ENCODE assay signal across 8 mouse cellular contexts in the genomic region with DNA sequence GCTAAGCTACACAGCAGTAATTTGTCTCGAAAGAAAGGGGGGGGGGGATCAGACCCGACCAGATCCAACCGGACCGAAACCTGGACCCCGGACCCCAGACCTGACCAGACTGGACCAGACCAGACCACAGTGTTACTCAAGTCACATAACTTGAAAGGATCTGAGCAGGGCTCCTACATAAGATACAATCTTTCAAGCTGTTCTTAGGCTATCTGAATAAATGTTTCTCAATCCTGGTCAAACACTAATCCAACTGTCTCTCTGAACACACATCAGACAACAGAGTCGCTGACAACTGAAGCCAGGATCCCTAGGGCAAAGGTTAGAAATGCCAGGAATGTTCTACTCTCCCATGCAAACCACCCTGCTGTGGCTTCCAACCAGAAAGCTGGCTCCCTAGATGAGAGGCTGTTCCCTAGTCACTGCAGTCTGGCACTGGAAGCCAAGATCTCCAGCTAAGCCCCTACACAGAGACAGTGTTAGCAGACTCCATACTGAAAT. TPM values are rescaled to one million over a fixed set of nuclear protein-coding genes. Genes with fewer than 3 reads are reported as not detected.
DNase-seq lines count a peak whose midpoint lies in the region; ATAC-seq and TF ChIP-seq lines count a peak whose summit lies in the region.

No protein-coding gene starts in this region.

- H3K36me3 ChIP-seq in ES-E14 (ENCODE audit: control insufficient read depth, insufficient read depth, low read length, poor library complexity, severe bottlenecking): no peaks in the 10 kb centered on the region
- no peaks in the 10 kb centered on the region for H3K36me3 ChIP-seq in liver, embryonic 11.5 days (ENCODE audit: control insufficient read depth, insufficient read depth, low read length)
- H3K36me3 ChIP-seq in midbrain, postnatal 0 days (ENCODE audit: insufficient read depth, low read length): no peaks in the 10 kb centered on the region

- no peak overlapping the region for H3K4me3 ChIP-seq in ES-E14 (ENCODE audit: insufficient read depth in 1 of 2, low read depth in 1 of 2, low read length in 2 of 2, poor library complexity in 1 of 2, severe bottlenecking in 1 of 2)
- no peak overlapping the region for H3K4me3 ChIP-seq in liver, embryonic 11.5 days (ENCODE audit: low read depth, low read length)
- H3K4me3 ChIP-seq in midbrain, postnatal 0 days (ENCODE audit: low read depth, low read length): no peak overlapping the region

- peak; percentile 25 for DNase-seq in adrenal gland, adult 2 months
- no peak for DNase-seq in adrenal gland, adult 18-20 months (ENCODE audit: low spot score in 2 of 2)
- DNase-seq in ES-E14 (ENCODE audit: low read depth, low spot score): peak; percentile 25
- peak; percentile 62 for DNase-seq in fibroblast of lung, adult 2 months (ENCODE audit: low read depth)
- no peak for DNase-seq in liver, embryonic 11.5 days (ENCODE audit: low spot score)
- DNase-seq in right cerebral cortex, postnatal 4 days: no peak
- DNase-seq in left cerebral cortex, adult 8-10 months (ENCODE audit: low spot score in 2 of 2): no peak
- DNase-seq in midbrain, postnatal 0 days (ENCODE audit: low spot score): no peak

- no peaks in the 10 kb centered on the region for H3K27me3 ChIP-seq in liver, embryonic 11.5 days (replicated peaks; ENCODE audit: control insufficient read depth, insufficient read depth, low read length)
- no peaks in the 10 kb centered on the region for H3K27me3 ChIP-seq in midbrain, postnatal 0 days (ENCODE audit: insufficient read depth, low read length)

- H3K9me3 ChIP-seq in ES-E14 (ENCODE audit: control insufficient read depth, insufficient read depth, low read depth, low read length): no peaks in the 10 kb centered on the region
- H3K9me3 ChIP-seq in liver, embryonic 11.5 days (ENCODE audit: control insufficient read depth, low read length): no peaks in the 10 kb centered on the region
- H3K9me3 ChIP-seq in midbrain, postnatal 0 days (ENCODE audit: low read length): no peaks in the 10 kb centered on the region

- no peaks in the 10 kb centered on the region; a peak in 1 of 4 replicates for H3K4me1 ChIP-seq in ES-E14 (ENCODE audit: control insufficient read depth in 2 of 2, insufficient read depth in 2 of 2, low read length in 2 of 2, poor library complexity in 1 of 2)
- no peaks in the 10 kb centered on the region for H3K4me1 ChIP-seq in liver, embryonic 11.5 days (replicated peaks; ENCODE audit: control insufficient read depth, insufficient read depth, low read length)
- no peaks in the 10 kb centered on the region for H3K4me1 ChIP-seq in midbrain, postnatal 0 days (ENCODE audit: insufficient read depth, low read length)

- TF ChIP-seq CTCF in midbrain, postnatal 0 days (IDR thresholded peaks at IDR 0.05): no peak

- H3K9ac ChIP-seq in ES-E14 (ENCODE audit: insufficient read depth, low read depth, low read length, poor library complexity, severe bottlenecking): no peak overlapping the region
- H3K9ac ChIP-seq in liver, embryonic 11.5 days (ENCODE audit: low read depth, low read length): no peak overlapping the region
- no peak overlapping the region for H3K9ac ChIP-seq in midbrain, postnatal 0 days (replicated peaks; ENCODE audit: low read length, poor library complexity, severe bottlenecking)

- H3K27ac ChIP-seq in ES-E14 (ENCODE audit: insufficient read depth, low read depth, low read length, poor library complexity, severe bottlenecking): no peak overlapping the region
- H3K27ac ChIP-seq in liver, embryonic 11.5 days (ENCODE audit: low read depth, low read length): no peak overlapping the region
- no peak overlapping the region for H3K27ac ChIP-seq in midbrain, postnatal 0 days (ENCODE audit: low read depth, low read length)

- 0 out of 2 replicates have a peak, but pooled peaks have one; percentile 26 for ATAC-seq in liver, embryonic 11.5 days (replicated peaks; ENCODE audit: low FRiP score)
- no peak for ATAC-seq in midbrain, postnatal 0 days (ENCODE audit: low FRiP score)

- H3K4me2 ChIP-seq in liver, embryonic 11.5 days: no peak overlapping the region
- no peak overlapping the region for H3K4me2 ChIP-seq in midbrain, postnatal 0 days (ENCODE audit: low read depth, low read length, poor library complexity, severe bottlenecking)

- in situ Hi-C loops in ES-E14 (cut with MboI; ENCODE audit: low sequenced_read_pairs in 2 of 2, unreplicated experiment in 2 of 2): no loop called here

- WGBS in liver, embryonic 11.5 days: 70% methylated on average over 6 of the region's 6 CpGs
- 79% methylated on average over 6 of the region's 6 CpGs for WGBS in midbrain, postnatal 0 days

TF ChIP-seq in ES-E14, 5 proteins besides CTCF, POLR2A, EP300 and RAD21:
- TF ChIP-seq HCFC1 (IDR thresholded peaks at IDR 0.05; ENCODE audit: borderline replicate concordance, insufficient read depth, low read length) (no peak), ZNF384 (IDR thresholded peaks at IDR 0.05; ENCODE audit: low read depth, low read length) (no peak), ZC3H11A (IDR thresholded peaks at IDR 0.05; ENCODE audit: borderline replicate concordance, low read depth, low read length) (no peak), CHD2 (IDR thresholded peaks at IDR 0.05; ENCODE audit: low read depth, low read length) (no peak), MAFK (IDR thresholded peaks at IDR 0.05; ENCODE audit: insufficient read depth, low read depth, low read length) (no peak)

RNA-seq across cellular contexts. Expression of gene Rapgef2, which starts 24.5 kb away (rescaled TPM):
- total RNA-seq in adrenal gland, adult 2 months (2021): 10 to 100 TPM; 20.6 to 20.9 TPM
- 6.9 and 8.6 TPM in 2 replicates for polyA plus RNA-seq in adrenal gland, adult 2 months (2012; rRNA removed)
- 10 to 100 TPM; 21.9 to 22.5 TPM for total RNA-seq in adrenal gland, adult 18-20 months (2021)
- 9.7 and 12.0 TPM in 2 replicates for total RNA-seq in ES-E14 (2012; rRNA removed)
- polyA plus RNA-seq in liver, embryonic 11.5 days (2014; fragmentation: Nextera tagmentation; extraction: Ambion mirVana): 2.7 and 3.1 TPM in 2 replicates
- total RNA-seq in left cerebral cortex, adult 8-10 months (2022): 100 to 1,000 TPM; 110 to 130 (median 124) TPM
- total RNA-seq in midbrain, postnatal 0 days (2014; rRNA removed): 56.9 and 60.4 TPM in 2 replicates
- 9.6 and 9.7 TPM in 2 replicates for polyA plus RNA-seq in midbrain, postnatal 0 days (2015; fragmentation: Nextera tagmentation; extraction: Ambion mirVana)

Comparison
In these comparisons a context has a peak if more than half of its experiments do, and no peak if none do; other contexts are left out.
1. DNase-seq: peak in adrenal gland, adult 2 months (single experiment), ES-E14 (single experiment) and fibroblast of lung, adult 2 months (single experiment); none in adrenal gland, adult 18-20 months (0 of 2), liver, embryonic 11.5 days (single experiment), right cerebral cortex, postnatal 4 days (single experiment), left cerebral cortex, adult 8-10 months (0 of 2) and midbrain, postnatal 0 days (single experiment).